Mouse (Mus musculus) testis, postnatal 10 days (tissue): ENCODE measurements around the gene Ctbp1.

Source experiments
- DNase-seq: peaks from one replicate; pipeline ENCODE4 v3.0.0; 2021; ENCODE audit warnings: low spot score

The Ctbp1 gene

GRCm38 (mm10) chr5:33244377-33244920, 30.3 kb downstream of the Ctbp1 start:
- DNase-seq, result no peak

GRCm38 (mm10) chr5:33239934-33240333, 34.9 kb downstream of the Ctbp1 start:
- DNase-seq, result no peak

- DNase-seq, result no peak
Observed at GRCm38 (mm10) chr5:33239111-33239714, 35.6 kb downstream of the Ctbp1 start.

GRCm38 (mm10) chr5:33238256-33238645, 36.5 kb downstream of the Ctbp1 start:
- no peak for DNase-seq

- no peak for DNase-seq
Observed at GRCm38 (mm10) chr5:33237600-33238255, 37.1 kb downstream of the Ctbp1 start.

- no peak for DNase-seq
Observed at GRCm38 (mm10) chr5:33234391-33235031, 40.3 kb downstream of the Ctbp1 start.

GRCm38 (mm10) chr5:33232791-33233190, 42.0 kb downstream of the Ctbp1 start:
- no peak for DNase-seq

GRCm38 (mm10) chr5:33230285-33230684, 44.5 kb downstream of the Ctbp1 start:
- no peak for DNase-seq

- no peak for DNase-seq
Observed at GRCm38 (mm10) chr5:33228428-33228827, 46.4 kb downstream of the Ctbp1 start.

GRCm38 (mm10) chr5:33225673-33226072, 49.1 kb downstream of the Ctbp1 start:
- no peak for DNase-seq

- DNase-seq, result no peak
Observed at GRCm38 (mm10) chr5:33224491-33224890, 50.3 kb downstream of the Ctbp1 start.

GRCm38 (mm10) chr5:33222841-33223744, 51.7 kb downstream of the Ctbp1 start:
- no peak for DNase-seq

- DNase-seq, result no peak
Observed at GRCm38 (mm10) chr5:33222389-33222788, 52.4 kb downstream of the Ctbp1 start.

GRCm38 (mm10) chr5:33220350-33221044, 54.3 kb downstream of the Ctbp1 start:
- no peak for DNase-seq

GRCm38 (mm10) chr5:33219831-33220230, 55.0 kb downstream of the Ctbp1 start:
- no peak for DNase-seq

- DNase-seq, result no peak
Observed at GRCm38 (mm10) chr5:33218746-33219449, 55.9 kb downstream of the Ctbp1 start.

- DNase-seq, result no peak
Observed at GRCm38 (mm10) chr5:33218081-33218480, 56.7 kb downstream of the Ctbp1 start, which contains the start of gene Spon2. TSS of gene Spon2 (minus strand) at chr5:33218455.

GRCm38 (mm10) chr5:33217663-33218062, 57.1 kb downstream of the Ctbp1 start:
- DNase-seq, result no peak

GRCm38 (mm10) chr5:33214723-33215122, 60.1 kb downstream of the Ctbp1 start:
- no peak for DNase-seq

GRCm38 (mm10) chr5:33211254-33211653, 63.5 kb downstream of the Ctbp1 start:
- DNase-seq, result no peak

- no peak for DNase-seq
Observed at GRCm38 (mm10) chr5:33210515-33210914, 64.3 kb downstream of the Ctbp1 start.
